Mouse (Mus musculus): ENCODE measurements around the gene Sdhaf1.

Gene Sdhaf1

GRCm38 (mm10) chr7:30295103-30295502, 28.6 kb downstream of the Sdhaf1 start:
- no peak for DNase-seq (ENCODE audit: extremely low read depth, low read depth, low spot score)

GRCm38 (mm10) chr7:30294296-30294695, 29.4 kb downstream of the Sdhaf1 start:
- no peak for DNase-seq (ENCODE audit: extremely low read depth, low read depth, low spot score)

GRCm38 (mm10) chr7:30293795-30294194, 29.9 kb downstream of the Sdhaf1 start:
- no peak for DNase-seq (ENCODE audit: extremely low read depth, low read depth, low spot score)

GRCm38 (mm10) chr7:30291215-30292131, 32.2 kb downstream of the Sdhaf1 start, which contains the start of gene Clip3:
Gene Clip3, plus strand, starts transcription at chr7:30291728.
- no peak for DNase-seq (ENCODE audit: extremely low read depth, low read depth, low spot score)

GRCm38 (mm10) chr7:30289714-30290399, 33.8 kb downstream of the Sdhaf1 start:
- no peak for DNase-seq (ENCODE audit: extremely low read depth, low read depth, low spot score)

- no peak for DNase-seq (ENCODE audit: extremely low read depth, low read depth, low spot score)
Observed at GRCm38 (mm10) chr7:30289071-30289713, 34.5 kb downstream of the Sdhaf1 start.

GRCm38 (mm10) chr7:30288046-30288445, 35.6 kb downstream of the Sdhaf1 start:
- DNase-seq (ENCODE audit: extremely low read depth, low read depth, low spot score), result no peak

- DNase-seq (ENCODE audit: extremely low read depth, low read depth, low spot score), result no peak
Observed at GRCm38 (mm10) chr7:30286701-30287410, 36.8 kb downstream of the Sdhaf1 start.

GRCm38 (mm10) chr7:30282740-30283139, 41.0 kb downstream of the Sdhaf1 start:
- no peak for DNase-seq (ENCODE audit: extremely low read depth, low read depth, low spot score)

GRCm38 (mm10) chr7:30281522-30281921, 42.2 kb downstream of the Sdhaf1 start:
- DNase-seq (ENCODE audit: extremely low read depth, low read depth, low spot score), result no peak

GRCm38 (mm10) chr7:30280670-30281138, 43.0 kb downstream of the Sdhaf1 start:
- DNase-seq (ENCODE audit: extremely low read depth, low read depth, low spot score), result peak; percentile 19

- peak; percentile 25 for DNase-seq (ENCODE audit: extremely low read depth, low read depth, low spot score)
Observed at GRCm38 (mm10) chr7:30279951-30280669, 43.6 kb downstream of the Sdhaf1 start, which contains the start of the genes Thap8 and Wdr62. Gene Thap8, plus strand, starts transcription at chr7:30280094. Gene Wdr62, minus strand, starts transcription at chr7:30280419.

- no peak for DNase-seq (ENCODE audit: extremely low read depth, low read depth, low spot score)
Observed at GRCm38 (mm10) chr7:30279536-30279935, 44.2 kb downstream of the Sdhaf1 start.

- DNase-seq (ENCODE audit: extremely low read depth, low read depth, low spot score), result no peak
Observed at GRCm38 (mm10) chr7:30278911-30279310, 44.8 kb downstream of the Sdhaf1 start.

GRCm38 (mm10) chr7:30274383-30274782, 49.3 kb downstream of the Sdhaf1 start:
- DNase-seq (ENCODE audit: extremely low read depth, low read depth, low spot score), result no peak
